Mouse (Mus musculus) ovary, postnatal 10 days (tissue): Measurements from ENCODE around the gene Defb11.
"Not testable (repeated sequence)": the region's sequence is repeated elsewhere in the genome, so short reads cannot be mapped to it uniquely, and the experiment has no call there.

Experiments used
- DNase-seq: peaks from one replicate; pipeline ENCODE4 v3.0.0; 2022; ENCODE audit warnings: low spot score

Gene Defb11

GRCm38 (mm10) chr8:21906290-21906689 lies at the start of gene Defb11:
Gene Defb11, minus strand, starts transcription at chr8:21906412.
- not testable (repeated sequence) for DNase-seq

- no peak for DNase-seq
Observed at GRCm38 (mm10) chr8:21955321-21955720, 49.1 kb upstream of the Defb11 start.

GRCm38 (mm10) chr8:21947311-21948017 lies 41.3 kb upstream of the Defb11 start:
- no peak for DNase-seq

GRCm38 (mm10) chr8:21946462-21946861 lies 40.2 kb upstream of the Defb11 start, which contains the start of gene Defb13:
Gene Defb13, plus strand, starts transcription at chr8:21946762.
- DNase-seq: no peak

GRCm38 (mm10) chr8:21938052-21938451 lies 31.8 kb upstream of the Defb11 start, which contains the start of gene Defb35:
Gene Defb35, plus strand, starts transcription at chr8:21938352.
- not testable (repeated sequence) for DNase-seq

- DNase-seq: no peak
Observed at GRCm38 (mm10) chr8:21932610-21933009, 26.4 kb upstream of the Defb11 start, which contains the start of gene Defb15. Gene Defb15, minus strand, starts transcription at chr8:21932710.

- not testable (repeated sequence) for DNase-seq
Observed at GRCm38 (mm10) chr8:21930754-21931153, 24.5 kb upstream of the Defb11 start.

- no peak for DNase-seq
Observed at GRCm38 (mm10) chr8:21915625-21916024, 9.4 kb upstream of the Defb11 start.

- no peak for DNase-seq
Observed at GRCm38 (mm10) chr8:21912554-21912953, 6.3 kb upstream of the Defb11 start.

- DNase-seq: no peak
Observed at GRCm38 (mm10) chr8:21911931-21912330, 5.7 kb upstream of the Defb11 start.

- DNase-seq: not testable (repeated sequence)
Observed at GRCm38 (mm10) chr8:21885321-21885720, 20.9 kb downstream of the Defb11 start, which contains the start of gene Defb9. Gene Defb9, minus strand, starts transcription at chr8:21885421.

GRCm38 (mm10) chr8:21858586-21858985 lies 47.6 kb downstream of the Defb11 start, which contains the start of gene Defb10:
Gene Defb10, plus strand, starts transcription at chr8:21858901.
- not testable (repeated sequence) for DNase-seq
